Mouse (Mus musculus) thymus, adult 2 months (tissue): ENCODE results near the gene H2-M10.3.

Source experiments
- CTCF ChIP-seq: fragments of 200-500 bp; IDR thresholded peaks from 2 replicates; pipeline ENCODE4 v1.5.1; 2012; ENCODE audit warnings: mild to moderate bottlenecking, control low read depth, low read length, moderate library complexity, borderline replicate concordance; ENCODE audit not compliant: control insufficient read depth, poor library complexity, insufficient read depth; ENCODE audit errors: extremely low read depth
- POLR2A ChIP-seq: fragments of 200-500 bp; IDR thresholded peaks from 2 replicates; pipeline ENCODE4 v1.6.1; 2012; ENCODE audit warnings: mild to moderate bottlenecking, low read length, control low read depth, moderate library complexity; ENCODE audit not compliant: control insufficient read depth, poor library complexity, insufficient read depth; ENCODE audit errors: extremely low read depth

DNA sequence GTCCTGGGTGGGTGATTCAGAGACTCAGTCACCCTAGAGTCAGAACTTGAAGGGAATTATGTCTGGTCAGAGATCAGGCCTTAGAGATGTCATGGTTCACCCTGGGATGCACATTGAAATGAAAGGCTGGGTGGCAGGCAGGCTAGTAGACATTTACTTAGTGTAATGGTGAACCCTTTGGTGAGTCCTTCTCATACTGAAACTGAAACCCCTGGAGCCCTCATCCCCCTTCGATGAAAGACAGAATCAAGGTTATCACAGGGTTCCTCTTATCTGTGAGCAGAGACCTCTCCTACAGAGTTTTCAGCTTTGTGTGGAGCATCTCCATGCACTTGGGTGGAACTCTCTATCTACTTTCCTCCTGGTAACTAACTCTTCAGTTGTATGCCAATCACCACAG lies 46.1 kb upstream of the H2-M10.3 start:
- TF ChIP-seq CTCF, result no peak
- no peak for TF ChIP-seq POLR2A
